Mouse (Mus musculus) cortical plate, adult 2 months (tissue): ENCODE measurements around the gene Ptprk. TPM values are rescaled to one million over a fixed set of nuclear protein-coding genes. Genes with fewer than 3 reads are reported as not detected.

Experiments used
- H3K27ac ChIP-seq: fragments of 200-500 bp; 2 replicates; pipeline ENCODE4 v1.5.1; 2012; ENCODE audit warnings: low read length, control low read depth, inconsistent platforms; ENCODE audit not compliant: insufficient read depth
- H3K4me1 ChIP-seq: fragments of 200-500 bp; 2 replicates; pipeline ENCODE4 v1.6.1; 2011; ENCODE audit warnings: low read length; ENCODE audit not compliant: control insufficient read depth, insufficient read depth
- H3K4me3 ChIP-seq: fragments of 200-500 bp; 2 replicates; pipeline ENCODE4 v1.5.1; 2011; ENCODE audit warnings: mild to moderate bottlenecking, low read length, control low read depth; ENCODE audit not compliant: insufficient read depth
- CTCF ChIP-seq: fragments of 200-500 bp; IDR thresholded peaks from 2 replicates; pipeline ENCODE4 v1.5.1; 2011; ENCODE audit warnings: mild to moderate bottlenecking, control low read depth, low read length; ENCODE audit not compliant: insufficient read depth; ENCODE audit errors: extremely low read depth
- POLR2A ChIP-seq: fragments of 200-500 bp; IDR thresholded peaks from 2 replicates; pipeline ENCODE4 v1.6.1; 2011; ENCODE audit warnings: mild to moderate bottlenecking, low read length, control low read depth; ENCODE audit not compliant: insufficient read depth; ENCODE audit errors: extremely low read depth
- polyA plus RNA-seq: library from polyadenylated mRNA; depleted of rRNA; stranded (reverse); fragments of >200 nt; gene quantifications from 2 replicates; pipeline ENCODE4 v1.2.3, GENCODE M21; 2012

Ptprk gene
- polyA plus RNA-seq, 1 experiment: 45.0 TPM

GRCm38 (mm10) chr10:28586565-28587138, 512.0 kb downstream of the Ptprk start:
- TF ChIP-seq POLR2A: no peak
- no peak for TF ChIP-seq CTCF
- Histone ChIP-seq H3K27ac (no peak overlapping the region), H3K4me1 (no peaks in the 10 kb centered on the region), H3K4me3 (no peak overlapping the region)

GRCm38 (mm10) chr10:28588401-28588800, 513.8 kb downstream of the Ptprk start:
- Histone ChIP-seq H3K27ac (no peak overlapping the region), H3K4me3 (no peak overlapping the region), H3K4me1 (no peaks in the 10 kb centered on the region)
- TF ChIP-seq POLR2A: no peak
- TF ChIP-seq CTCF: no peak

- Histone ChIP-seq H3K4me1 (no peaks in the 10 kb centered on the region), H3K4me3 (no peak overlapping the region), H3K27ac (no peak overlapping the region)
- TF ChIP-seq POLR2A (no peak), CTCF (no peak)
These were observed 516.2 kb downstream of the Ptprk start for GRCm38 (mm10) chr10:28590822-28591221.

DNA sequence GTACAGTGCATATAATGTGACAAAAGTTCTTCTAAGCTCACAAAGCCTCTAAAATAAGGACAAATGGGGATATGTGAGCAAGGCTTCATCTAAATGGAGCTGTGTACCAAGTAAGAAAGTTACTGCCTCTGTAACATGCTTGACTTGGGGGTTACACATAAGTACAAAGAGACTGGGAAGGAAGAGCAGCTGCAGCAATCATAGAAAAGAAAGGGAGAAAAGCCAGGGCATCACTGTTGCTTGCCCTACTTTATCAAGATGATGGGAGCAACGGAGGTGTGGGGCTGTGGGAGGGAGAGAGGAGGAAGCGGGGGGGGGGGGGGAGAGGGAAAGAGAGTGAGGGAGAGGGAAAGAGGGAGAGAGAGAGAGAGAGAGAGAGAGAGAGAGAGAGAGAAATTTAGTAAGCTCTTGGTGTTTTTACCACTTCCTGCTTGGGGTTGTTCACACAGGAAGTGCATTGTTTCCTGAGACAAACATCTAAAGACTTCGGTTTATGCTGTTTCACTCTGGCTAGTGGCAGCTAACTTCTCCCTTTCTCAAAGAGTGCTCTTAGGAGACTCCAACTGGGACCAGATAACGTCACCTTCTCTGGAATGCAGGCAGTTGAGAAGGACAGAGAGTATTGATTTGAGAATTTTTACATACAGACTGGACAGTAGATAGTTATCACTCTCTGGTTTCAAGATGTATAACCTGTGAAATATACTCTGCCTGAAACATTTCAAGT, 519.1 kb downstream of the Ptprk start:
- no peak overlapping the region for H3K27ac ChIP-seq
- H3K4me3 ChIP-seq: no peak overlapping the region
- no peak for TF ChIP-seq POLR2A
- no peak for TF ChIP-seq CTCF
- no peaks in the 10 kb centered on the region for H3K4me1 ChIP-seq

DNA sequence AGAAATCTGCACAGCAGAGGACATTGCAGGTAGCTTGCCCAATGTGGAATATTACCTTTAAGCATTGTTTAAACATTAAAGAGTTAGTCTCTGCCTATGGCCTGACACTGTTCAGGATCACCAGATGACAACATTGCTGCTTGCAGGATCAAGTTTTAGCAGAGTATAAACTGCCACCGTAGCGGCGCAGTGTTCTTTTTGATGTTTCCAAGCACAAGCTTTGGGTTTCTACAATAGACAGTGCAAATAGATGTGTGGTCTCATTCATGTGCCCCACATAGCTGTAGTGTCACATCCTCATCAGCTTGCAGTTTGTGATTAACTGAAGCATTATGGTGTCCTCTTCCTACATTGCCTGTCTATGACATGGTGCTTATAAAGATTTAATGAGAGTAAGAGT, 522.3 kb downstream of the Ptprk start:
- no peak overlapping the region for H3K4me3 ChIP-seq
- no peak overlapping the region for H3K27ac ChIP-seq
- no peaks in the 10 kb centered on the region for H3K4me1 ChIP-seq
- no peak for TF ChIP-seq CTCF
- no peak for TF ChIP-seq POLR2A

- no peak overlapping the region for H3K27ac ChIP-seq
These were observed 534.5 kb downstream of the Ptprk start for GRCm38 (mm10) chr10:28609136-28609535.

GRCm38 (mm10) chr10:28614396-28614795, 539.8 kb downstream of the Ptprk start:
- Histone ChIP-seq H3K4me3 (no peak overlapping the region), H3K4me1 (no peaks in the 10 kb centered on the region), H3K27ac (no peak overlapping the region)
- TF ChIP-seq CTCF (no peak), POLR2A (no peak)

More at GRCm38 (mm10) chr10:28609136-28609535, 534.5 kb downstream of the Ptprk start:
- Histone ChIP-seq H3K4me1 (no peaks in the 10 kb centered on the region), H3K4me3 (no peak overlapping the region)
- TF ChIP-seq CTCF (no peak), POLR2A (no peak)

GRCm38 (mm10) chr10:28617203-28617602, 542.6 kb downstream of the Ptprk start:
- Histone ChIP-seq H3K4me1 (no peaks in the 10 kb centered on the region), H3K27ac (no peak overlapping the region), H3K4me3 (no peak overlapping the region)
- TF ChIP-seq CTCF (no peak), POLR2A (no peak)

DNA sequence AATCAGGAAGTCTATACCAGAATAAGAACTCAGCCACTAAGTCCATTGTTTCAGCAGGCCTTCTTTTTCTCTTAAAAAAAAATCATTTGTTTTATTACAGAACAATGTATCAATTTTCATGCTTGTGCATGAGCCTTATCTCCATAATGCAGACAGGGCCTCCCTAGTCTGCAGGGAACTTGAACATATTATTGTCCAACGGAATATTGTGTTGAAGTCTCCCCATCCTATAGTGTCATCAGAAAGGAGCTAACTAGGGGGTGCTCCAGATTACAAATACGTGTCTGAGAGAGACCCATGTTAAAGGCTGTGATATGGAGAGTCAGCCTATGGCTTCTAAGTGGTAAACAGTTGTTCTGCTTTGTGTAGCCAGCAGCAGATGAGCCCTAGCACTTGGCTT, 543.4 kb downstream of the Ptprk start:
- H3K27ac ChIP-seq: no peak overlapping the region
- H3K4me1 ChIP-seq: no peaks in the 10 kb centered on the region
- no peak overlapping the region for H3K4me3 ChIP-seq
- no peak for TF ChIP-seq CTCF
- no peak for TF ChIP-seq POLR2A

DNA sequence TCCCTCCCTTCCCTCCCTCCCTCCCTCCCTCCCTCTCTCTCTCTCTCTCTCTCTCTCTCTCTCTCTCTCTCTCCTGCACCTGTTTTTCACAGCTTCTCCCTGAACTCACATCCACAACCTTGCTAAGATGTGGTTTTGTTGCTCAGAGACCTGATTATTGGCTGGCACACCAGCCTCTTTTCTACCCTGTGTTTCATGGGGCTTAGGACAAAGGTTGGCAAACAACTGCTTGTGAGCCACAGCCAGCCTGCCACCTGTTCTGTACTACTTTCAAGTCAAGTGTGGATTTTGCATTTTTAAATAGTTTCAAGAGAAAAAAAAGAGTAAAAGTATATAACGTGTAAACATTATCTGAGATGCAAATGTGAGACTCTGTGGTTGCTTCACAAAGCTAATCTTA, 544.8 kb downstream of the Ptprk start:
- H3K4me1 ChIP-seq: no peaks in the 10 kb centered on the region
- H3K4me3 ChIP-seq: no peak overlapping the region
- no peak for TF ChIP-seq POLR2A
- no peak for TF ChIP-seq CTCF
- no peak overlapping the region for H3K27ac ChIP-seq
